Mouse (Mus musculus) right cerebral cortex, adult 2 months (tissue): ENCODE data around the gene Acsf3.
A peak's percentile ranks its signal among the peaks of the same experiment; 100 is the strongest.

Source experiments
- DNase-seq, 2 experiments: peaks; one replicate each; pipeline ENCODE4 v3.0.0; 2021 to 2022; ENCODE audit warnings: low spot score in 2 of 2

The Acsf3 gene

DNA sequence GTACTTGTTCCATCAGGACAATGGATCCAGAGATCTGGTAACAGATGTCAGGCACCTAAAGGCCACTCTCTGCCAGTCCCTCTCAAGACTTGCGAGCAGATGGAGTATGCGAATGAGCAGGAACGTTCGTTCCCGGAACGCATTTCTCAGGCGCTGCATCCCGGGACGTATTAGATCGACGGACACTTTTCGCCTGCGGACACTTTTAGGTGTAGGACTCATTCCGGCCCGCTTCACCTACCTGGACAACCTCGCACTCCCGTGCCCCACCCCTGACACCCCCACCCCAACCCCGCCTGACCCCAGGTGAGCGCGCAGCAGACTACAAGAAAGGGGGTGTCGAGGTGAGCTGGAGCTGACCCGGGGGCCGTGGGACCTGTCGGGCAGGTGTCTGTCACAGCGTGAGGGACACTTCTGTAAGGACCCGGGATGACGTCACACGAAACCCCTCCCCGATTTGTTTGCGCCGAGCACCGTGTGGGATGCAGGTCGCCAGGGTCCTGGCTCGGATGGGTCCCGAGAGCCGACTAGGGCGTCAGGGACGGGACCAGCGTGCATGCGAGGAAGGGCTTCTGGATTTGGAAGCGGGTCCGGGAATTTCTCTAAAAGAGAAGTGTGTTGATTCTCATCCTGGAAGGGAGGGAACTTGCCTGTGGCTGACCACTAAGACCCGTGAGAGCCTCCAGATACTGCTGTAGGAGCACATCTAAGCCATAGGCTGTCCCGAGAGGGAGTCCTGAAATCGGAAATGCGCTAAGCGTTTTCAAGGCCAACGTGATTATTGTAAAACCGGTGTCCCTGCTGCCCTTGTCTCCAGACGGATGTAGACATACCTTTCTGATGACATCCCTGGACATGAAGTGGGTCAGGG, at the start of gene Acsf3:
TSS of gene Acsf3 (plus strand) at position 202 of the 871 bp plus-strand sequence.
- DNase-seq: peak; percentile 69 to 73

- no peak for DNase-seq
These were observed 48.5 kb upstream of the Acsf3 start for GRCm38 (mm10) chr8:122726789-122727188.

- no peak for DNase-seq
These were observed 47.9 kb upstream of the Acsf3 start for GRCm38 (mm10) chr8:122727412-122727811.

DNA sequence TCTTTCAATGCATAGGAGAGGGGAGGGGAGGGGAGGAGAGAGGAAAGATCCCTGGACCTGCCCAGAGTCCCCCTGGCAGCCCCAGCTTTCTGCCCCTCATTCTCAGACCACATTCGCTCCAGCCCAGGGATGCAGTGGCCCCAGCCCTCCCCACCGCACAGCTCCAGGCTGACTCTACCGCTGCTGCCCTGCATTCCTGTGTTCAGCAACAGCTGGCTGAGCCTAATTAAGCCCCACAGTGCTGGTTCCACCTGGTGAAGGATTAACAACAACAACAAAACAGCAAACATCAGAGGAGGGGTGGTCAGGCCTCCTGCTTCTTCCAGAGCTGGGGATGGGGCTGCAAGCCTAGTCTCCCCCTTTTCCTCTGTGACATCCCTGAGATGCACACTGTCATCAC, 46.7 kb upstream of the Acsf3 start:
- DNase-seq: no peak

- no peak for DNase-seq
These were observed 40.2 kb upstream of the Acsf3 start for GRCm38 (mm10) chr8:122735110-122735509.

GRCm38 (mm10) chr8:122735542-122736473, 39.5 kb upstream of the Acsf3 start:
- no peak for DNase-seq

DNA sequence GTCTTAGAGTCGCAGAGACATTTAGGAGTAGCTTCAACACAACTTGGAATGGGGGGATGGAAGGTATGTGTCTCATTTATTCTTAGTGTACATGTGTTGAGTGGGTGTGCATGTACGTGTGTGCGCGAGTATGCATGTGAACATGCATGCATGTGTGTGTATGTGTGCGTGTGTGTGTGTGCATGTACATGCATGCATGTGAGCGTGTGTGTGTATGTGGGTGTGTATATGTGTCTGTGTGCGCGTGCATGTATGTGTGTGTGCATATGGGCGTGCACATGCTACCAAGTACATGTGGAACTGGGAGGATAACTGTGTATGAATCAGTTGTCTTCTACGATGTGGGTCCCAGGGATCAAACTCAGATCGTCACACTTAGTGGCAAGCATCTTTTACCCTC, 38.7 kb upstream of the Acsf3 start:
- DNase-seq: no peak

DNA sequence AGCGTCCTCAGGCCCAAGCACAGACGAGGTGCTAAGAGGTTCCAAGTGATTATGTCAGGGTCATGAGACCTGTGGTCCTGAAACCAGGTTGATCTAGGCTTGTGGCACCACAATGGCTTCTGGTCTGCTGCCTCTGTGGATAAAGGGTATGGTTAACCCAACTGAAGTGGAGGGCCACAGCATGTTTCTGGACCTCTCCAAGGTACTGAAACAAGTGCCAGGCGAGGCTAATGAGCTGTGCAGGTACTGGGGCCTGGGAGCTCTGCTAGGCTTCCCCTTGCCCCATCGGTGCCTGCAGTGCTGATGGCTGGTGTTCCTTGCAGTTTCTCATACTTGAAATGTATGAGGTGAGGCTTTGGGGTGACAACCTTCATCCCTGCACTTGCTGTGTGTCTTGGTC, 38.2 kb upstream of the Acsf3 start:
- DNase-seq: no peak

- no peak for DNase-seq
These were observed 37.4 kb upstream of the Acsf3 start for GRCm38 (mm10) chr8:122737886-122738285.

- no peak for DNase-seq
These were observed 36.1 kb upstream of the Acsf3 start for GRCm38 (mm10) chr8:122739102-122739725.

GRCm38 (mm10) chr8:122742471-122742870, 32.8 kb upstream of the Acsf3 start:
- no peak for DNase-seq

DNA sequence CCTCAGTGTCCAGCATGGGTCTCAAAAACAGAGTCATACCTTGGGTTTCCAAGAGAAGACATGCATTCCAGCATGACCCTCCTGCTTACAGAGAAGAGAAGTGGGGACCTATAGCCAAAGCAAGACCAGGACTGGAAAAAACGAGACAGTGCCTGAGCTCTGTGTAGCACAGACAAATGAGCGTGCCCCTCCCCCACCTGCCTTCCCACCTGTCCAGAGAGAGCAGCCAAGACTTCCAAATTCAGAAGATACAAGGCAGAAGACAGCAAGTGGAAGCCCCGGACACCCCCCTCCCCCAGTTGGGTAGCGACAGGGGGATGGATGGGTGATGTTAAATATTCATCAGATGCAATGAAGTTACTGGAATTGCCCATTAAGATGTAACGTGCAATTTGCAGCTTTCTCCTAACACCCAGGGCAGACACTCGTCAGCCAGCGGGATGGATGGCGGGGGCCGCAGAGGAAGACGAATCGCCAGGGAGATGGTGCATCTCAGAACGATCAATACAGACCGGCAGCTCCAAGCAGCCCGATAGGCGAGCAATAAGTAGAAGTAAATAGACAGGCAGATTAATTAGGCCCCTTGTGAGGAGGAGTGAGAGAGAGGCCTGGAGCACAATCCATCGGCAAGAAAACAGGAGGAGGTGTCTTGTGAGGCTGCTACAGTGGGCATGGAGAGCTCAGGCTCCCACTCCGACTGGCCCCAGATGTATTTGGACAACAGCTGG, 30.1 kb upstream of the Acsf3 start:
- no peak for DNase-seq

GRCm38 (mm10) chr8:122745750-122746275, 29.5 kb upstream of the Acsf3 start:
- no peak for DNase-seq

- no peak for DNase-seq
These were observed 28.8 kb upstream of the Acsf3 start for GRCm38 (mm10) chr8:122746439-122746838.

DNA sequence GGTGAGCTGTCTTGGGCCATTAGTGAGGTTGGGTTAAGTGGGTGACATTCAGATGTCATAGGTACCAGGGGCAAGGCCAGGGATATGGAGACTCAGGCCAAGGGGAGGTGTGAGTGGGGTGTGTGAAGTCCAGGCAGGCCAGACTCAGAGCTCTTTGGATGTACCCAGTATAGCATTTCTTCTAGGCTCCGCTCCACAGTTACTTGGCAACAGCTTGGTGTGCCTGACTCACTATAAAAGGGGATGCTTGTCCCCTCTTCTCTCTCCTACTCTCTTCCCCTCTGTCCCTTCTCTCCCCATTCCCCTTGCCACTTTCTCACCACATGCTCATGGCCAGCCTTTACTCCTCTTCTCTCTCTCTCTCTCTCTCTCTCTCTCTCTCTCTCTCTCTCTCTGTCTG, 27.5 kb upstream of the Acsf3 start:
- no peak for DNase-seq

GRCm38 (mm10) chr8:122749333-122749958, 25.8 kb upstream of the Acsf3 start:
- DNase-seq: no peak

GRCm38 (mm10) chr8:122751342-122751741, 23.9 kb upstream of the Acsf3 start:
- DNase-seq: no peak

GRCm38 (mm10) chr8:122752111-122752721, 23.1 kb upstream of the Acsf3 start:
- DNase-seq: peak; percentile 62 to 75

- DNase-seq: no peak
These were observed 16.7 kb upstream of the Acsf3 start for GRCm38 (mm10) chr8:122758597-122758996.

DNA sequence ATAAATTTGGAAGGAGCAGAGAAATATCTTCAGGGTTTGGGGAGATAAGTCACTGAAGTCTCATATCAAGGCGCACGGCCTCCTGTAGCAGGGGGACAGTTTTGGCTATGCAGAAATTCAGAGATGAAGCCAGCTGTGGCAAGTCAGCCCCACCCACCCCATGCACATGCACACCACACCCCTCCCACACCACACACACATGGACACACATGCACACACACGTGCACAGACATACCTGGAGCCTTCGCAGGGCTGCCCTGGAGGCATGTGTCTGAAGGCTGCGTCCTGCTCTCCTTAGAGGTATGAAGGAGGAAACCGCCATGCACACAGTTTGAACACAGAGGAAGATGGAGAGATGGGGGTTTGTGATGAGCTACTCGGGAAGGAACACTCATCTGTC, 15.2 kb upstream of the Acsf3 start:
- DNase-seq: no peak
